Mouse (Mus musculus): ENCODE data around the gene C87436. TPM values are rescaled to one million over a fixed set of nuclear protein-coding genes. Genes with fewer than 3 reads are reported as not detected.
A peak's percentile ranks its signal among the peaks of the same experiment; 100 is the strongest.

Gene C87436
- 10 to 100 TPM; 13.5 to 14.7 TPM for total RNA-seq (2021)

- intact Hi-C loops (cut with DNase I) = no loop called here
- peak; percentile 92 to 96 for DNase-seq (ENCODE audit: extremely low spot score in 1 of 2, low spot score in 2 of 2)
Observed at GRCm38 (mm10) chr6:86438272-86439118, at the start of gene C87436. TSS of gene C87436 (plus strand) at chr6:86438374.

GRCm38 (mm10) chr6:86388461-86388860 lies 49.7 kb upstream of the C87436 start:
- intact Hi-C loops (cut with DNase I) = no loop called here
- DNase-seq (ENCODE audit: extremely low spot score in 1 of 2, low spot score in 2 of 2) = no peak

GRCm38 (mm10) chr6:86391326-86391725 lies 46.8 kb upstream of the C87436 start:
- DNase-seq (ENCODE audit: extremely low spot score in 1 of 2, low spot score in 2 of 2) = no peak
- intact Hi-C loops (cut with DNase I) = no loop called here

GRCm38 (mm10) chr6:86393187-86393586 lies 45.0 kb upstream of the C87436 start:
- DNase-seq (ENCODE audit: extremely low spot score in 1 of 2, low spot score in 2 of 2) = no peak
- intact Hi-C loops (cut with DNase I) = no loop called here

GRCm38 (mm10) chr6:86394078-86394720 lies 44.0 kb upstream of the C87436 start:
- intact Hi-C loops (cut with DNase I) = no loop called here
- no peak for DNase-seq (ENCODE audit: extremely low spot score in 1 of 2, low spot score in 2 of 2)

DNA sequence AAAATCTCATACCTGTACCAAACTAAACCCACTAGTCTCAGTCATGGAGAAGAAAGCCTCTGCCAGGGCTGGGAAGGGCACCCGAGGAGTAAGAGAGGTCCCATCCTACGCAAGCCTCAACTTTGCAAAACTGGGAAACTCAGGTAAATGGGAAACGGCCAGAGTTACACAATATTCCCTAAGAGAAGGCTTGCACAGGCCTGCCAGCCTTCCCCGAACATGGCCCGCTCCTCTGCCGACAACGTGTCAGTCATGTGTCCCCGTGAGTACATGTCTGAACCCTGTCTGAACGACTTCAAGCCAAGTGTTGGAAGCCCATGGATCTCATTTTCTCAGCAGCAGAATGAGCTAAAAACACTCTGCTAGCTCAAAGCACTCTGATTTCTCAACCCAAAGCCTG lies 43.2 kb upstream of the C87436 start:
- intact Hi-C loops (cut with DNase I) = no loop called here
- DNase-seq (ENCODE audit: extremely low spot score in 1 of 2, low spot score in 2 of 2) = no peak

- intact Hi-C loops (cut with DNase I) = no loop called here
- no peak for DNase-seq (ENCODE audit: extremely low spot score in 1 of 2, low spot score in 2 of 2)
Observed at GRCm38 (mm10) chr6:86395969-86396368, 42.2 kb upstream of the C87436 start.

GRCm38 (mm10) chr6:86396581-86397256 lies 41.5 kb upstream of the C87436 start, which contains the start of gene Pcyox1:
TSS of gene Pcyox1 (minus strand) at chr6:86397154.
- DNase-seq (ENCODE audit: extremely low spot score in 1 of 2, low spot score in 2 of 2) = peak; percentile 81 to 89
- intact Hi-C loops (cut with DNase I) = no loop called here

DNA sequence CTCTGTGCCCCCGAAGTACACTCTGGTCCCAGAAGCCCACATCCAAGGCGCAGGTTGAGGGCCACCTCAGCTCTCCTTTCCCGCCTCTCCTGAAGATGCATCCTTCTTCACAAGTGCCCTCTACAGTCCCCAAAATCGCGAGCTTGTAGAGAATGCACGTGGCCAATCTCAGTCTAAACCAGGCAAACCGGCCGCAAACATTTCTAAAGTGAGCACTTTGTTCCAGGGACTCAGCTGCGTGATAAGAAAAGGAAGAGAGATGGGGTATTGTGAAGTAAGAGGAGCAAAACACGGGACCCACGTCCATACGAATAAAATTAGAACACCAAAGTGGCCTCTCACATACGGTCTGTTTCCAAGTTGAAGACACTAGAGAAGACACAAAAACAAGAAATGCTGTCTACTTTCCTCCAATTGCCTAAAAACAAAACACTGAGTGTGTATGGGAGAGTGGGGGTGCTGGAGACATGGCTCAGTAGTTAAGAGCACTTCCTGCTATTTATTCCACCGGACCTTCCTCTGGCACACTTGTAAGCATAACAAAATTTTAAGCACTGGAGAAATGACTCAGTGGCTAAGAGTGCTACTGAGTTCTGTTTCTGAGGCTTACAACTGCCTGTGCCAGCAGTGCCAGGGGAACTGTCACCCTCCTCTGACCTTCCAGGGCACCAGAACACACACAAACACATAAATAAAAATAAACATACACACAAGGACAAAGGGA lies 40.8 kb upstream of the C87436 start:
- no peak for DNase-seq (ENCODE audit: extremely low spot score in 1 of 2, low spot score in 2 of 2)
- intact Hi-C loops (cut with DNase I) = no loop called here

GRCm38 (mm10) chr6:86398986-86399385 lies 39.2 kb upstream of the C87436 start:
- DNase-seq (ENCODE audit: extremely low spot score in 1 of 2, low spot score in 2 of 2) = no peak
- intact Hi-C loops (cut with DNase I) = no loop called here

GRCm38 (mm10) chr6:86399995-86400394 lies 38.2 kb upstream of the C87436 start:
- intact Hi-C loops (cut with DNase I) = loop anchor here (5.0 to 10.0 kb wide), 2 partner anchors 33 to 455 kb away; partner anchors contain the start of gene Fam136a

GRCm38 (mm10) chr6:86400972-86401371 lies 37.2 kb upstream of the C87436 start:
- DNase-seq (ENCODE audit: extremely low spot score in 1 of 2, low spot score in 2 of 2) = peak; percentile 53 to 77
- intact Hi-C loops (cut with DNase I) = loop anchor here (5.0 to 10.0 kb wide), 2 partner anchors 34 to 456 kb away; partner anchors contain the start of gene Fam136a

More at GRCm38 (mm10) chr6:86399995-86400394, 38.2 kb upstream of the C87436 start:
- DNase-seq (ENCODE audit: extremely low spot score in 1 of 2, low spot score in 2 of 2) = no peak

- intact Hi-C loops (cut with DNase I) = loop anchor here (5.0 to 10.0 kb wide), 2 partner anchors 36 to 458 kb away; partner anchors contain the start of gene Fam136a
- no peak for DNase-seq (ENCODE audit: extremely low spot score in 1 of 2, low spot score in 2 of 2)
Observed at GRCm38 (mm10) chr6:86402681-86403607, 35.2 kb upstream of the C87436 start.

GRCm38 (mm10) chr6:86403728-86404099 lies 34.5 kb upstream of the C87436 start:
- intact Hi-C loops (cut with DNase I) = loop anchor here (5.0 to 10.0 kb wide), 2 partner anchors 36 to 459 kb away; partner anchors contain the start of gene Fam136a
- peak; percentile 80 to 88 for DNase-seq (ENCODE audit: extremely low spot score in 1 of 2, low spot score in 2 of 2)

DNA sequence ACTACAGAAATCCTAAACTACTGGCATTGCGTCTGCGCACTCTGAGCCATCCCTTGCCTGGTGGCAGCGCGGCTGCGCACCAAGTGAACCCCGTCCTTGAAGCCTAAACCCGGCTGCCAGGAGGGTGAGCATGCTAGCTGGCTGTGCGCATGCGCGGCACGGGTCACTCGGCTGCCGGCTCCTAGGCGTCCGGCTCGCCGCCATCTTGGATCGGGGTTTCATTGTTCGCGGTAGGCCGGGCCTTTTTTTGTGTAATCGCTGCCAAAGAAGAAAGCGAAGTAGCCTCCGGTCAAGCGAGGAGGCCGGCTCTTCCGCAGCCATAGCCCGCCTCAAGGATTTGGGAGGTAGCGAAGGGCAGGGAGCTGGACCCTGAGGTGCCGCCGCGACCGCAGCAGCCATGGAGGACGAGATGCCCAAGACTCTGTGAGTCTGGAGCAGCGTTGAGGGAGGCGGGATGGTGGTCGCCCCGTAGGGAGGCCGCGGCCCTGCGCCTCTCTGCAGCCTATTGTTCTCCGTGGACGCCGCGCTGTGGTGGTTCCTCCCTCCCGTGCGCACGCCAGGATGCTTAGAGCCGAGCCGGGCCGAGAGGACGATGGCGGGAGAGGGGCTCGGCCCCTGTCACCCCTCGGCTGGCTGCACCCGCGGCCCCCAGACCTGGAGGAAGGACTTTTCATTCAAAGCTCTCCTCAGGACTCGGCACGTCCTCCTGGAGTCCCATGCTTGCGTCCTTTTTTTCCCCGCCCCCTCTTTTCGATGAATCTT lies 33.9 kb upstream of the C87436 start, which contains the start of gene Tia1:
Tia1 (plus strand) TSS at position 120 of the 762 bp plus-strand sequence.
- peak; percentile 98 to 99 for DNase-seq (ENCODE audit: extremely low spot score in 1 of 2, low spot score in 2 of 2)
- intact Hi-C loops (cut with DNase I) = loop anchor here (5.0 to 10.0 kb wide), 2 partner anchors 37 to 459 kb away; partner anchors contain the start of gene Fam136a

DNA sequence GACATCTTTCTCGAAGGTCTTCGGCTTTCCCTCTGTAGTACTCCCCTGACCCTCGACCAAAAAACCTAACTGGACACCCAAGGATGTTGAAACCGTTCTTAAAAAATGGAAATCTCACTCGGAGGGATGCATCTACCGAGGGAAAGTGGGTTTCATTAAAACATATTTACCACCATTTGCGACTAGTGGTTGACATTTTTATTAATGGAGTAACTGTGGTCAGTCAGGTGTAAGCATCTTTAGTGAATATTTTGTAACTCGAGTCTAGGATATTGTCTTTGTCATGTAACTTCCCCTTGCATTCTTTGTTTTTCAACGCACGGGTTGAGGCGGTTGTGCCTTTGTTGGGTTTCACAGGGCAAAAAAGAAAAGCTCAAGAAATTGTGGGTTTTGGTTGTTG lies 33.2 kb upstream of the C87436 start:
- no peak for DNase-seq (ENCODE audit: extremely low spot score in 1 of 2, low spot score in 2 of 2)
- intact Hi-C loops (cut with DNase I) = loop anchor here (5.0 to 10.0 kb wide), 2 partner anchors 38 to 460 kb away; partner anchors contain the start of gene Fam136a

- no peak for DNase-seq (ENCODE audit: extremely low spot score in 1 of 2, low spot score in 2 of 2)
- intact Hi-C loops (cut with DNase I) = loop anchor here (10.0 kb wide), 1 partner anchor 462 kb away; no protein-coding TSS in a partner anchor
Observed at GRCm38 (mm10) chr6:86406306-86406705, 31.9 kb upstream of the C87436 start.

All from left cerebral cortex, postnatal 10 days (tissue).